Mouse (Mus musculus) retina, postnatal 1 day (tissue): ENCODE data around the gene Ptafr.

Experiments
- DNase-seq: peaks from one replicate; pipeline ENCODE4 v3.0.0-alpha.2; 2012

The Ptafr gene

GRCm38 (mm10) chr4:132618850-132619375 lies 55.0 kb downstream of the Ptafr start:
- DNase-seq, result no peak

- DNase-seq, result no peak
Observed at GRCm38 (mm10) chr4:132620134-132620533, 56.3 kb downstream of the Ptafr start.

GRCm38 (mm10) chr4:132621287-132622068 lies 57.6 kb downstream of the Ptafr start:
- DNase-seq, result no peak

DNA sequence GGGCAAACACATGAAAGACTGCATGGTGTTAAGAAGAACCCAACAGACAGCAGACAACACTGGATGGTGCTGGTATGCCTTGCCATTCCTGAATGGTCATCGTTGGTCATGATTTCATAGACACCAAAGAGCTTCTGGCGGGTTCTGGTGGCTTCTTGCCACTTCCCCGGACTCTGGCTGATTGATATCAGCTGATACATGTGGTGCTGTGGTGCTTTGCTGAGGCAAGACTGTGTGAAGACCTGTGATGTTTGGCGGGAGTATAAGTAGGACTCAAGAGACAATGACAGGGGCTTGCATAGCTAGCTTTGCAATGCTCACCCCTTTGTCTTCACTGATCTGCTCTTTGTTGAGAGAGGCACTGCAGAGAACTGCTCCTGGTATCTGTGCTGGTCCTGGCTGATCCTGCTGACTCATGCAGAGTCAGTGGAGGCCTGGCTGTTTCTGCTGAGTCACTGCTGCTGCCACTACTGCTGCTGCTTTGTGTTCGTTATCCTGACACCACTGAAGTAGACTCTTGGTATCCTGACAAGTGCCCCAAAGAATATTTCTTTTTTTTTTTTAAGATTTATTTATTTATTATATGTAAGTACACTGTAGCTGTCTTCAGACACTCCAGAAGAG lies 60.3 kb downstream of the Ptafr start:
- peak; percentile 14 for DNase-seq

DNA sequence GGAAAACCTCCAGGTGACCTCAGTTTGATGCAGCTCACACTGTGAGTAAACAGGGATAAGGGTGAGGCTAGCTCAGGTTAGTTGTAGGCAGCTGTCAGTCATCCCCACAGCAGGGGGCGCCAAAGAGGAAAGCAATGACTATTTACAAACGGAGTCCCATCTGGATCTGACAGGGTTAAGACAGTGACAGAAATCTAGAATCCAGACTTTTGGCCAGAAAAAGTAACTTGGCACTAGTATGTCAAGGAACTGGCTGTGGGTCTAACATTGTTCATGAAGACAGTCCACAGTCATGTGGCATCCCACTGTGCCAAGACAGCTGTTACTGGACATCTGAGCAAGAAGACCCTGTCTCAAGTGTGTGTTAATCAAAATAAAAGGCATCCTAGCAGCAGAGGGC lies 65.0 kb downstream of the Ptafr start:
- peak; percentile 47 for DNase-seq
